Mouse (Mus musculus) frontal cortex, postnatal 10 days (tissue): ENCODE results near the gene Mageb18.
"Not testable (repeated sequence)": the region's sequence is repeated elsewhere in the genome, so short reads cannot be mapped to it uniquely, and the experiment has no call there.

Experiments used
- DNase-seq, 2 experiments: peaks; one replicate each; pipeline ENCODE4 v3.0.0; 2022; ENCODE audit warnings: low spot score in 2 of 2, mixed read lengths in 1 of 2

Gene Mageb18

DNA sequence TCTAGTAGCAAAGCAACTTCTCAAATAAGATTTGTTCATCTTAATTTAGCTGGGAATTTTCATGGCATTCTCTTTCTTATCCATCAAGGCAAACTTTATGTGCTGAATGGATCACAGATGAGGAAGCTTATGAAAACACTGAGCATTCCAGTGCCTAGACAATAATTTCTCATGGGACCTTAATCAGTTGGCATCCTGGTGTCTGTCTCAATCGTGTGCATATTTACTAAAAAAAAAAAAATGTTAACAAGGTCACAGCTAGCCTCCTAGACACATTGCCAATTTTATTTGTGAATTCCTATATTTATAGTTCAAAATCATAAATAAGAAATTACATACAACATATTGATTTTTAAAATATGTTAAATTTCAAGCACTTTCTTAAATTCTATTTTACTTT lies at the start of gene Mageb18:
Mageb18 (minus strand) TSS at position 101 of the 400 bp plus-strand sequence.
- DNase-seq: no peak

DNA sequence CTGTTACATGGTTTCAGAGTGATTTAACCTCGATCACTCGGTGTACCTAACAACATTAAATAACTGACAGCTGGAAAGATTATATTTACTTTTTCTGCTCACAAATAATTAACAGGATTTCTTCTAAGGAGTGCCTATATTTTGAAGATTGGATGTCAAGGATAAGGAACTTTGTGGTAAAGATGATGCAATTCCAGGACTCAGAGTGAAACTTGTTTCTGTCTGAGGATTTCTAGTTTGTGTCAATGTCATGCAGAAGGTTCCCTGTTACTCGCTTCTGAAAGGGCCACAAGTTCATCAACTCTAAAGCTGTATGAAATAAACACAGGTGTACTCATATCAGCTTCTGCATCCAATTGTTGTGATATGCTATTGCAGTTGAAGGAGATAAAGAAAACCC lies 13.4 kb upstream of the Mageb18 start:
- DNase-seq: no peak

DNA sequence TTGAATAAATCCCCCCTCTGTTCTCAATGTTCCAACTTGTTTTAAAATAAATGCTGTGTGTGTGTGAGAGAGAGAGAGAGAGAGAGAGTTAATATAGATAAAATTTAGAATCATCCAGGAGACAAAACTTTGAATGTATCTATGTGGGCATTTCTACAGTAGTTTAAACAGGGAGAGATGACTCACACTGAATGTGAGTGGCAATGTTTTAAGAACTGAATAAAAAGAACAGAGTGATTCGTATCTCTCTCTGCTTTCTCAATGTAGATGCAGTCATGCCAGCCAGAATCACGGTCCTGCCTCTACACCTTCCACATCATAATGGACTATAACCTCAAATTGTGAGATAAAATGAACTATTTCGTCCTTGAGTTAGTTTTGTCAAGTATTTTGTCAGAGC lies 11.1 kb upstream of the Mageb18 start:
- DNase-seq: no peak

DNA sequence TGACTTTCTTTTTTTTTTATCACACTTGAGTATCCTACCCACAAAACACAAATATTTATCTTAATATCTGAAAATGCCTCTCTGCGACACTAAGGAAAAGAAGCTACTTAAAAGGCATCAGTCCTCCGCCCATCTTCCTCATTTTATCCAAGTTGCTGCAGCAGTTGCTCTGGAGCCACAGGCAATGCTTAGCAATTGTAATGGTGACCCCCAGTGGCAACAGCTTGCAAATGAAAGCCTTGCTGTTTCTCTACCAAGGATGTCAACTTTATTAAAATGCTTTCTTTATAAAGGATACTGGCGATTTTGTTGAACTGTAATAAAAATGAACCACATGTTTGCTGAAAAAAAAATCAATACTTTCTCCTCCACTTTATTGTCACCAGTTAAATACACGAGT lies 2.0 kb downstream of the Mageb18 start:
- DNase-seq: peak; percentile 2 to 11

DNA sequence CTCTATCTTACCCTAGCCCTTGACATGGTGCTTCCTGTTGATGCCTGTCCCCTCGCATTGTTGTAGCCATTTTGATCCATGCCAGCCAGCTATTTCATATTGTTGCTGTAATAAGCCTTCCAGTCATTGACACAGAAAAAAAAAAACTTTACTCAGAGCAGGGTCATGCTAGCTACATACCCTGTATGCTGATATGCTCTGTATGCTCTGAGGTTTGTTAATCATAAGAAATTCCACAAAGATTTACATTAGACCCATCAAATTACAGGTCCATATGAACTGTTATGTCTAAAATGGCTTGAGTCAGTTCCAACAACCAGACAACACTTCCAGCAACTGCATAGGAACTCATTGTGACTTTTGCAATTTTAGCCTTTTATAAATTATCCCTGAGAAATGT lies 71.5 kb downstream of the Mageb18 start:
- DNase-seq: no peak

DNA sequence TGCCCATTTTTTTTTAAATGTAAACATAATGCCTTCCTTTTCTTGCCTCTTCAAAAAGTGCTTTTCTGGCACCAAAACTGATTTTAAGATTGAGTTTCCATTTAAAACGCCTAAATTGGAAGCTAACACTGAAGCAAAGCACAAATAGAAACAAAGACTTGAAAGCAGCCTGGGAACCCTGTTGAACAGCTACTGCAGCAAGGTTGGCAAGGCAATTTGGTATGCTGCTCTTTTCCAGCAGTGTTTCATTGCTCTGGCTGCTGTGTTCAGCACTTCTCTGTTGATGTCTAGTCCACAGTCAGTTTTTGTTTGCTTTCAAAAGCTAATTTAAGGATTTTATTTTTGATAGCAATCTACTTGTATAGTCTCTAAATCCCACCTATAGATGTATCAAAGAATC lies 101.1 kb downstream of the Mageb18 start:
- DNase-seq: no peak

DNA sequence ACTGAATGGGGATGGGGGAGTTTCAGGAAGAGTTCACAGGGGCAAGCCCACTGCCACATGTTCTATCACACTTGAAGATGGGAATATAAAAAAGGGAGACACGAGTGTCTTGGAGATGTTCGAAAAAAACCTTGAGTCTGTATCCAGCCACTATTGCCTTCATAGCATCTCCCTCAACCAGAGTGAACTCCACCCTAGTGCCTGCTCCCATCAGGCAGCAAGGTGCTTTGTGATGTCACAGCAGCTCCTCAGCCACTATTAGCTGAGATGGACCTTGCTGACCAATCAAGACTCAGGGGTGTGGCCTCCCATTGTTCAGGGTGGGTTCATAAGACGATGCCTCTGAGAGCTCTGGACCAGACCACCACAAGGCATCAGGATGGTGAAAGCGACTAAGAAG lies 109.7 kb downstream of the Mageb18 start, which contains the start of gene Gm5941:
Gm5941 (plus strand) TSS at position 301 of the 400 bp plus-strand sequence.
- DNase-seq: not testable (repeated sequence)

DNA sequence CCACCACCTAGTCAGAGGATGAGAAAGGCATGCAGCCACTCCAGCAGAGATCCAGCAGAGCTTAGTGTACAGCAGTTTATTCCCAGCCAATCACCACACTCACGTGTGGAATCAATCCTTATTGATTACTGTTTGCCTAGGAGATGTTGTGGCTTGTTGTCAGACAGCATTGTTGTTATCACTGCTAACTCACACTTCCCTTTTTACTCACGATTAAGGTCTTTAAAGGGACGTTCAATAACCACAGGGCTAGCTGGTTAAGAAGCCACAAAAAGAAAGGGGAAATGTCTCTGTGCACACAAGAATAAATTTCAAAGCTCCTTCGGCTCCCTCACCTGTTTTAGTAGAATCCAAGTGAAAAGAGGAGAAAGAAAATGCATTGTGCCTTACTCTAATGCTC lies 134.6 kb downstream of the Mageb18 start:
- DNase-seq: no peak

DNA sequence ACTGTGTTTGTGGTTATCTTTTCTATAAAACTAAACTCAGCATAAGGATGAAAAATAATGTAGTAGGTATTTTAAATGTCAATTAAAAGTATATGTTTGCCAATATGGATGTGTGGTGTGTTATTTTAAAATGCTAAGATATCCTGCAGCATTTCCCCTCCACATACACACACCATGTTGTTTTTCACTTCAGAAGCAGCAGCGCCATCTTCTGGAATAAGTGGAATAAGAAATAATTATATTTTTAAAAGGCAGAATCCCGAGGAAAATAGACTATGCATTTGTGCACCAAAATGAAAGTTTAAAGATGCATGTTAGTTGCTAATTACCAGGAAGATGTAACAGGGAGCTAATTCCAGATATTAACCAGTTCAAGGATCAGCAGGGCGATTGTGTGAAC lies 138.9 kb downstream of the Mageb18 start:
- no peak for DNase-seq

DNA sequence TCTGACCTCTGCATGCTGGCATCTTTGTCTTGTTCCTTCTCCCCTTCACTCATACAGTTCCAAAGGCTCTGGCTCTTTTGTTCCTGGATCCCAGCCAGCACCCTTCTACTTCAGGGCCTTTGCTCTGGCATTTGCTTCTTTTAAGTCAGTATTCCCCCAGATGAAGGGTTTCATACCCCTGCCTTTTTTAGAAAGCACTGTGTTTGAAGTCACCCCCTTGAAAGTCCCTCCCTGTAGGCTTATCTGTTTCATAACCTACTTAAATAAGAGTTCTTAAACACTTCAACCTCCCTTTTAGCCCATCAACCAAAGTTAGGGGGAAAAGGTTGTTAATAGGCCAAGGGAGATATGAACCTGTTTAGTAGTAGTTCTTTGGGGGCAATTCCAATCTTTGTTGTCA lies 212.0 kb downstream of the Mageb18 start:
- DNase-seq: no peak

DNA sequence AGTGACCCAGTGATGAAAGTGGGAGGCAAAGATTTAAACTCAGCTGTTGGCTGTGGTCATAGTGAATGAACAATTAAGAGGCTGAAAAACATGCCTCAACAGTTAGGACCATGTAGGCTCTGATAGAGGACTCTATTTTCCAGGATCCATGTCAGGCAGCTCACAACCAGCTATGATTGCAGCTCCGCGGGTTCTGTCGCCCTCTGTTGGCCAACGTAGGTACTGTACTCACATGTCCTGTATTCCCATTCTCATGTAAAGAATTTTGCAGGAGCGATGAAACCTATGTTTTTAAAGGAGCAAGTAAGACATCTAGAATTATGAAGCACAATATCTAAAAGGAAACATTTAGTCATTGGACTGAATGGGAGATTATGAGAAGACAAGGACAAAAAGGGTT lies 256.4 kb downstream of the Mageb18 start:
- DNase-seq: peak in 1 of 2 experiments; percentile 11

DNA sequence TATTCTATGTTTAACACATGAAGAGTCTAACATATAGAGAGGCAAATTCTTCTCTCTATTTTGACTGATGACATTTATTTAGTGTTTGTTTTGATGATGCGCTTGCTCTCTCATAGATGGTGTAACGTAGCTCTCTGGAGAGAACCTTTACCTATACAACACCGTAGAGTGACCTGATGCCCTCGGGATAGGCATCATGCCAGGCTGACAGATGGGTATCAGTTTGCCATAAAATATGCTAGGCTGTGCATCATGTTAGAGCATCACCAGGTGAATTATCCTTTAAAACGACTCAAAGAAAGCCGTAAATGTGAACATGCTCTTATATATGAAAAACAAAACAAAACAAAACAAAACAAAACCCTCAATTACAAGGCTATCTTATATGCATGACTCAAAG lies 258.5 kb downstream of the Mageb18 start:
- DNase-seq: no peak

DNA sequence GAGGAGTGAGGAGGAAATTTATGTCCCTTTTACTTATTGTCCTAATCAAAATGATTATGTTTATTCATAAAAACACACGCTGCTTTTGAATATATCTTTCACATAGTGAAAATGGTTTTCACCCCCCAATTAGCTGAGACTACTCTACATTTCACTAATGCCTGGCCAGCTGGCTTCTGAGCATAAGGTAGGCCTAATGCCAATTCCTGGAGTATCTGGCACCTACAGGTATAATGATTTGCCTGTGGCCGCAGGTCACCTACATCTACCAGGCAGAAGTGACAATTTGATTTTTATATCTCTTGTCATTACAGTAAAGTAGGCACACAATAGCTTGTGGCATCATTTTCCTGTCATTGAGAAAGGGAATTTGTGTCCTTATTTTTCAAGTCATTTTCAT lies 259.8 kb downstream of the Mageb18 start:
- DNase-seq: no peak

DNA sequence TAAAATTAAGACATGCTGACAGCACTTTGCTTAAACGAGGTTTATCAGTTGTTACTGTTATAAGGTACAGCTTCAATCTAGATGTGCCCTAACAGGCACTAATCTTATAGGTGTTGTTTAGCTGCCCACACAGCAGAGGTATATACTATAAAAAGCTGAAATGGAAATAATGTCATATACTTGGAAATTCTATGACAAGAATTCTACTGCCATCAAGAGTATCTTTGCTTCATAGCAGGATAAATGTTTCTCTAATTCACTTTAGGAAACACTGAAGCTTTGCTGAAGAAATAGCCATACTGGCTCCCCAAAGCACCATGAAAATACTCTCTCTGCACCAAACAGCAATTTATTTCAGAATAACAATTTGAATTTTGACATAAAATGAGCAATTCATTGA lies 265.9 kb downstream of the Mageb18 start:
- no peak for DNase-seq

DNA sequence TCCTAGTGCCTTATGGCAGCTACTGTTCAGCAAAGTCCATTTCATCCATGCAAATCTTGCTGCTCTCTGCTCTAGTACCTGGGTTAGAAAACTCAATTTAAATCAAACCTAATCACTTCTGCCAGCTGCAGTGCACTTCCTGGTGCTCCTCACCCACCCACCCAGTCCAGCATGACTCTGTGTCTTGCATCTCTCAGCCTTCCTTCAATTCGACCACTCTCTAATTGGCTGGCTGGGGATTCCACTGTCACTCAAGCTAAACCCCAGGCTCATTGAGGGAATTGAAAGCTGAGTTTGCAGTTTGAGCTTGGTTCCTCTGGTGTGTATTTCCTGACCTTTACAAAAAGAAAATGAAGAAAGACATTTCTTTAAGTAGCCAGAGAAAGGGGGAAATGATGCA lies 275.8 kb downstream of the Mageb18 start:
- no peak for DNase-seq

DNA sequence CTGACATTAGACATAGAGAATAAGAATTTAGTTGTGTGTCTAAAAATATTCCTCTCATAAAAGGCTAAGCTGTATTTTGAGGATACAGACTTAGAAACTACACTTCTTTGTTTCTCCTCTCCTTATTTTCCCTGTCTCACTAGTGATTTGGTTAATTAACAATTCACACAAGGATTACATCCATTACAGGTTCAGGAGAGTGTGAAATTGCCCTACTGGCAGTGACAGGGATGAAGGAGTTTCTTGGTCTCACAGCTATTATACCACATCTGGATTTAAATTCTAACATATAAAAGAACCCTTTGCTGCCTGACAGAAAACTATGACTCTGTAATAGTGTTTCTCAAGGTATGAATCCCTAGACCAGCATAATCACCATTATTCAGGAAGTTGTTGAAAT lies 318.8 kb downstream of the Mageb18 start:
- DNase-seq: no peak
